Mouse (Mus musculus): ENCODE measurements around the gene Zfp316. TPM values are rescaled to one million over a fixed set of nuclear protein-coding genes. Genes with fewer than 3 reads are reported as not detected.

Zfp316 gene
- total and polyA plus RNA-seq, 2 experiments from 2014 or later: 6.8 to 32.1 TPM

- DNase-seq (ENCODE audit: low spot score) (peak; percentile 28), ATAC-seq (ENCODE audit: low FRiP score) (no peak)
- no peak for TF ChIP-seq CTCF (IDR thresholded peaks at IDR 0.05)
- peak overlapping the region; percentile 77 for H3K9ac ChIP-seq (replicated peaks; ENCODE audit: low read length, poor library complexity, severe bottlenecking)
- H3K9me3 ChIP-seq (ENCODE audit: low read length): no peaks in the 10 kb centered on the region
- H3K4me3 ChIP-seq (ENCODE audit: low read depth, low read length): peak overlapping the region; percentile 85
- H3K4me2 ChIP-seq (ENCODE audit: low read depth, low read length, poor library complexity, severe bottlenecking): peak overlapping the region; percentile 86
- no peaks in the 10 kb centered on the region for H3K27me3 ChIP-seq (ENCODE audit: insufficient read depth, low read length)
- H3K27ac ChIP-seq (ENCODE audit: low read depth, low read length): peak overlapping the region; percentile 95
- WGBS: under 1% methylated on average over 16 of the region's 16 CpGs
- H3K4me1 ChIP-seq (ENCODE audit: insufficient read depth, low read length): peaks cover 12% of the 10 kb centered on the region
- H3K36me3 ChIP-seq (ENCODE audit: insufficient read depth, low read length): peaks cover 36% of the 10 kb centered on the region
Measured at GRCm38 (mm10) chr5:143314183-143314729, 44.4 kb upstream of the Zfp316 start.

DNA sequence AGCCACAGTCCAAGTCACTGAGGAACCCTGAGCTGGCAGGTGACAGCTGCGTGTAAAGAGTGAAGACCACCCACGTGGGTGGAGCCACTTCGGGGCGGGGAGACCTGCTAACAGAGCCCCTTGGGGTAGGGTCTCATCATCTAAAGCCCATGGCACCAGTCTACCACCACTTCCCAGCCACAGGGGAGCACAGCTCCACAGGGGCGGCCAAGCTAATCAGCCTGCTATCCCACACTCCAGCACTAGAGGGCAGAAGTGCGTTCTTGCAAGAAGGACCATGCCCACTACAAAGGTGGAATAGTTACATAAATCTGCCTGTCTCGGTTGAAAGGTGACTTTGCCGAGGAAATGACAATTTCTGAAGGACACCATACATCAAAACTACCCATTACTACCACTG is 42.1 kb upstream of the Zfp316 start:
- no peak overlapping the region for H3K27ac ChIP-seq (ENCODE audit: low read depth, low read length)
- peak; percentile 85 for TF ChIP-seq CTCF (IDR thresholded peaks at IDR 0.05)
- H3K9me3 ChIP-seq (ENCODE audit: low read length): no peaks in the 10 kb centered on the region
- peaks cover 12% of the 10 kb centered on the region for H3K4me1 ChIP-seq (ENCODE audit: insufficient read depth, low read length)
- no peak for ATAC-seq (ENCODE audit: low FRiP score)
- H3K4me2 ChIP-seq (ENCODE audit: low read depth, low read length, poor library complexity, severe bottlenecking): no peak overlapping the region
- H3K9ac ChIP-seq (replicated peaks; ENCODE audit: low read length, poor library complexity, severe bottlenecking): no peak overlapping the region
- peaks cover 45% of the 10 kb centered on the region for H3K36me3 ChIP-seq (ENCODE audit: insufficient read depth, low read length)
- H3K4me3 ChIP-seq (ENCODE audit: low read depth, low read length): no peak overlapping the region
- H3K27me3 ChIP-seq (ENCODE audit: insufficient read depth, low read length): no peaks in the 10 kb centered on the region
- 70% methylated on average over 8 of the region's 8 CpGs for WGBS
- DNase-seq (ENCODE audit: low spot score): peak; percentile 68

GRCm38 (mm10) chr5:143309916-143310315 is 40.1 kb upstream of the Zfp316 start:
- DNase-seq (ENCODE audit: low spot score) (no peak), ATAC-seq (ENCODE audit: low FRiP score) (no peak)
- Histone ChIP-seq H3K4me3 (ENCODE audit: low read depth, low read length) (no peak overlapping the region), H3K27me3 (ENCODE audit: insufficient read depth, low read length) (no peaks in the 10 kb centered on the region), H3K9ac (replicated peaks; ENCODE audit: low read length, poor library complexity, severe bottlenecking) (no peak overlapping the region), H3K36me3 (ENCODE audit: insufficient read depth, low read length) (peaks cover 48% of the 10 kb centered on the region), H3K4me2 (ENCODE audit: low read depth, low read length, poor library complexity, severe bottlenecking) (no peak overlapping the region), H3K4me1 (ENCODE audit: insufficient read depth, low read length) (peaks cover 12% of the 10 kb centered on the region), H3K9me3 (ENCODE audit: low read length) (no peaks in the 10 kb centered on the region), H3K27ac (ENCODE audit: low read depth, low read length) (no peak overlapping the region)
- TF ChIP-seq CTCF (IDR thresholded peaks at IDR 0.05): no peak
- 97% methylated on average over 7 of the region's 7 CpGs for WGBS

GRCm38 (mm10) chr5:143308825-143309224 is 39.0 kb upstream of the Zfp316 start:
- Histone ChIP-seq H3K9me3 (ENCODE audit: low read length) (no peaks in the 10 kb centered on the region), H3K9ac (replicated peaks; ENCODE audit: low read length, poor library complexity, severe bottlenecking) (no peak overlapping the region), H3K4me3 (ENCODE audit: low read depth, low read length) (no peak overlapping the region), H3K27ac (ENCODE audit: low read depth, low read length) (no peak overlapping the region), H3K36me3 (ENCODE audit: insufficient read depth, low read length) (peaks cover 52% of the 10 kb centered on the region), H3K4me1 (ENCODE audit: insufficient read depth, low read length) (peaks cover 9% of the 10 kb centered on the region), H3K4me2 (ENCODE audit: low read depth, low read length, poor library complexity, severe bottlenecking) (no peak overlapping the region), H3K27me3 (ENCODE audit: insufficient read depth, low read length) (no peaks in the 10 kb centered on the region)
- no peak for ATAC-seq (ENCODE audit: low FRiP score)
- no peak for TF ChIP-seq CTCF (IDR thresholded peaks at IDR 0.05)
- DNase-seq (ENCODE audit: low spot score): no peak
- 97% methylated on average over 5 of the region's 5 CpGs for WGBS

GRCm38 (mm10) chr5:143304251-143304650 is 34.4 kb upstream of the Zfp316 start:
- Histone ChIP-seq H3K9ac (replicated peaks; ENCODE audit: low read length, poor library complexity, severe bottlenecking) (0 out of 2 replicates have a peak overlapping the region, but pooled peaks have one; percentile 24), H3K4me1 (ENCODE audit: insufficient read depth, low read length) (no peaks in the 10 kb centered on the region), H3K9me3 (ENCODE audit: low read length) (no peaks in the 10 kb centered on the region), H3K36me3 (ENCODE audit: insufficient read depth, low read length) (peaks cover 63% of the 10 kb centered on the region), H3K4me2 (ENCODE audit: low read depth, low read length, poor library complexity, severe bottlenecking) (no peak overlapping the region), H3K27ac (ENCODE audit: low read depth, low read length) (no peak overlapping the region), H3K27me3 (ENCODE audit: insufficient read depth, low read length) (no peaks in the 10 kb centered on the region), H3K4me3 (ENCODE audit: low read depth, low read length) (no peak overlapping the region)
- WGBS: 93% methylated on average over 7 of the region's 7 CpGs
- DNase-seq (ENCODE audit: low spot score) (no peak), ATAC-seq (ENCODE audit: low FRiP score) (no peak)
- no peak for TF ChIP-seq CTCF (IDR thresholded peaks at IDR 0.05)

- whole genome bisulfite sequencing: 84% methylated on average over 8 of the region's 8 CpGs
- Histone ChIP-seq H3K4me1 (ENCODE audit: insufficient read depth, low read length) (no peaks in the 10 kb centered on the region), H3K27me3 (ENCODE audit: insufficient read depth, low read length) (no peaks in the 10 kb centered on the region), H3K36me3 (ENCODE audit: insufficient read depth, low read length) (peaks cover 41% of the 10 kb centered on the region), H3K9me3 (ENCODE audit: low read length) (no peaks in the 10 kb centered on the region), H3K9ac (replicated peaks; ENCODE audit: low read length, poor library complexity, severe bottlenecking) (no peak overlapping the region), H3K4me3 (ENCODE audit: low read depth, low read length) (no peak overlapping the region), H3K27ac (ENCODE audit: low read depth, low read length) (no peak overlapping the region), H3K4me2 (ENCODE audit: low read depth, low read length, poor library complexity, severe bottlenecking) (no peak overlapping the region)
- ATAC-seq (ENCODE audit: low FRiP score) (no peak), DNase-seq (ENCODE audit: low spot score) (no peak)
- peak; percentile 55 for TF ChIP-seq CTCF (IDR thresholded peaks at IDR 0.05)
Measured at GRCm38 (mm10) chr5:143301296-143301695, 31.5 kb upstream of the Zfp316 start.
